Mouse (Mus musculus) liver, embryonic 14.5 days (tissue): ENCODE measurements around the gene D630039A03Rik. TPM values are rescaled to one million over a fixed set of nuclear protein-coding genes. Genes with fewer than 3 reads are reported as not detected.
A peak's percentile ranks its signal among the peaks of the same experiment; 100 is the strongest.

Experiments used
- ATAC-seq: fragments of 200-750 bp; cut with Nextera tagmentation; 2 replicates; pipeline ENCODE4 v1.8.0; 2017; ENCODE audit warnings: moderate number of reproducible peaks, mild to moderate bottlenecking, moderate library complexity; ENCODE audit not compliant: insufficient read depth
- DNase-seq, 3 experiments: peaks; one replicate each; pipeline ENCODE4 v3.0.0-alpha.2; 2012 to 2013; ENCODE audit warnings: low read depth in 3 of 3, low spot score in 3 of 3
- H3K27ac ChIP-seq: fragments of 300-500 bp; sonication (generic); 2 replicates; pipeline ENCODE4 v1.5.1; 2014; ENCODE audit warnings: moderate library complexity, mild to moderate bottlenecking, control low read depth, inconsistent platforms
- H3K27me3 ChIP-seq: fragments of 300-500 bp; sonication (generic); 2 replicates; pipeline ENCODE4 v1.6.1; 2014; ENCODE audit warnings: mild to moderate bottlenecking, low read length, moderate library complexity; ENCODE audit not compliant: control insufficient read depth, insufficient read depth
- H3K36me3 ChIP-seq: fragments of 300-500 bp; sonication (generic); replicated peaks from 2 replicates; pipeline ENCODE4 v1.6.1; 2014; ENCODE audit warnings: low read depth; ENCODE audit not compliant: control insufficient read depth, insufficient read depth
- H3K4me1 ChIP-seq, 2 experiments: fragments of 200-500 bp in 1 of 2; fragments of 300-500 bp in 1 of 2; sonication (generic) in 1 of 2; replicated peaks; 2 replicates each; pipeline ENCODE4 v1.6.1; 2012 to 2014; ENCODE audit warnings: antibody characterized with exemption in 1 of 2, inconsistent platforms in 1 of 2, low read length in 1 of 2; ENCODE audit not compliant: control insufficient read depth in 2 of 2, insufficient read depth in 2 of 2
- H3K4me2 ChIP-seq: fragments of 300-500 bp; sonication (generic); 2 replicates; pipeline ENCODE4 v1.6.1; 2014; ENCODE audit warnings: low read depth, mild to moderate bottlenecking, control low read depth, moderate library complexity
- H3K4me3 ChIP-seq, 2 experiments: fragments of 200-500 bp in 1 of 2; fragments of 300-500 bp in 1 of 2; sonication (generic) in 1 of 2; 2 replicates each; pipeline ENCODE4 v1.5.1; 2012 to 2014; ENCODE audit warnings: low read depth in 2 of 2, low read length in 2 of 2, mild to moderate bottlenecking in 2 of 2, control low read depth in 1 of 2, inconsistent platforms in 1 of 2, moderate library complexity in 1 of 2; ENCODE audit not compliant: insufficient read depth in 1 of 2
- H3K9ac ChIP-seq: fragments of 300-500 bp; sonication (generic); replicated peaks from 2 replicates; pipeline ENCODE4 v1.6.1; 2014; ENCODE audit warnings: mild to moderate bottlenecking, control low read depth, moderate library complexity
- H3K9me3 ChIP-seq: fragments of 300-500 bp; sonication (generic); 2 replicates; pipeline ENCODE4 v1.6.1; 2016; ENCODE audit warnings: low read length, mixed read lengths; ENCODE audit not compliant: control insufficient read depth
- CTCF ChIP-seq: IDR thresholded peaks from 2 replicates; pipeline ENCODE4 v1.5.1; 2016; ENCODE audit warnings: antibody characterized with exemption, low read depth, control low read depth
- EP300 ChIP-seq: IDR thresholded peaks from 2 replicates; pipeline ENCODE4 v1.6.1; 2016; ENCODE audit warnings: antibody characterized with exemption, low read depth
- WGBS: fragments of 180-500 bp; shearing (Covaris S2); extraction: QIAGEN DNeasy Blood & Tissue Kit; methylation state at CpG from one replicate; pipeline ENCODE4 v1.1.7; 2014; ENCODE audit not compliant: insufficient replicate concordance; 5-methylcytosine and 5-hydroxymethylcytosine counted together
- polyA plus RNA-seq, 2 experiments: library from polyadenylated mRNA; depleted of rRNA in 1 of 2; stranded (reverse) in 1 of 2; unstranded in 1 of 2; fragments of >200 nt; fragmentation: Nextera tagmentation in 1 of 2; extraction: Ambion mirVana in 1 of 2; gene quantifications; 2 replicates each; pipeline versions ENCODE4 v1.2.1 to v1.2.3; 2012 to 2014

The D630039A03Rik gene
- polyA plus RNA-seq, 2 experiments = 0.14 to 0.31 TPM

DNA sequence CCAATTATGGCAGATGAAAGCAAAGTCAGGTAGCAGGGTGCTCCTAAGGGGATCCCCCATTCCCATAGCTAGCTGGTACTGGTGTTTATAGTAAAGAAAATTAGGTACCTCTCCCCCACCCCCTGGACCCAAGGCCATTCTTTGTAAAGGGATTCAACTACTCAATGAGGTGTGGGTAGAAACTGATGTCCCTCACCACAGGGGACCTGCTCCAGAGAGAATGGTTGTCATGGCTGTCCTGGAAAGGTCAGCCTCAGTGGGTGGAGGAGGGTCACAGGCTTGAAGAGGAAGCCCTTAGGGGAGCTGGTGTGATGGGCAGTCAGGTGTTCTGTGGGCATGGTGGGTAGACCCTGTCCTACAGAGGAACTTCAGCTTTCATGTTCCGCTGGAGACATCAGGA is 4.4 kb upstream of the D630039A03Rik start:
- H3K27ac ChIP-seq = no peak overlapping the region
- peaks cover 0 to 2% of the 10 kb centered on the region in 2 experiments; a peak in 1 of 4 replicates for H3K4me1 ChIP-seq
- no peak overlapping the region for H3K9ac ChIP-seq
- H3K4me2 ChIP-seq = no peak overlapping the region
- no peak for ATAC-seq
- WGBS = 65% methylated on average over 1 of the region's 1 CpGs
- no peak for DNase-seq
- H3K27me3 ChIP-seq = no peaks in the 10 kb centered on the region
- H3K4me3 ChIP-seq = no peak overlapping the region
- no peaks in the 10 kb centered on the region for H3K9me3 ChIP-seq
- TF ChIP-seq CTCF (no peak), EP300 (no peak)
- no peaks in the 10 kb centered on the region for H3K36me3 ChIP-seq

DNA sequence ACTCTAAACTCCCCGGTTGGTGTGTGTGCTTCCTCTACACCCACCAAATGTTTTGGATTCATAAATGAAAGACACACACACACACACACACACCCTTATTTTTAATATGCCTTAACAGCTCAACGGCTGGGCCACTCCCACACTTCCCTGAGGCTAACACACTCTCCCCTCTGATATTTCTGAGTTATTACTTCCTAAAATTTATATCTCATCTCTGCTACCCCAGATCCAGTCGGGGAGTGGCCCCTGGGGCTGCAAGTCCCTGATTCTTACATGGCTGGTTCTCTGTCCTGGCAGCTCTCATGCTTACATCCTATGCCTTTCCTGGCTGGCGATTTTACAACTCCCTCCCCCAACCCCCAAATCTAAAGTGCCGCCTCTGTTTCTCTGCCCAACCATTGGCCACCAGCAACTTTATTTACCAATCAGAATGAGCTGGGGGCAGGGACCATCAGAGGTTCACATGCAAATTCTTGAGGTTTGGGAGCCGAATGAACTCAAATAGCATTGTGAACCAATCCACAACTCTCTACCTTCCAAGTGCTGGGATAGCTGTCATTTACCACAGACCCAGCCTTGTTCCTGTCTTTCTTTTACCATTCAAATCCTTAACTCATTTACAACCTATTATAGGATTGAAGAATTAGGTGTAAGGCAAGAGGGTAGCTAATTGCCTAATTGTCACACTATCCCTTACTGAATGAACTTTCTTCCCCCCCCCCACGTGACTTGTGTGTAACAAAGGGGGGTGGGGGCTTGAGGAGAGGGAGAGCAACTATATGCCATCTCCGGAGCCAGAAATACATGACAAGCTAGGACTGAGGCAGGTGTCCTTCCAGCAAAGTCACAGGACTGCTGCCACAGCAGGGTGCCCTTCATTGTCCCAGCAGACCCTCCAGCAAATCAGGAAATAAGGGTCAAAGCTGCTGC is 3.7 kb upstream of the D630039A03Rik start:
- H3K27me3 ChIP-seq = no peaks in the 10 kb centered on the region
- no peak for TF ChIP-seq EP300
- TF ChIP-seq CTCF = no peak
- no peak overlapping the region for H3K4me2 ChIP-seq
- no peak for DNase-seq
- H3K4me3 ChIP-seq = no peak overlapping the region
- no peak overlapping the region for H3K27ac ChIP-seq
- H3K36me3 ChIP-seq = no peaks in the 10 kb centered on the region
- no peaks in the 10 kb centered on the region for H3K9me3 ChIP-seq
- peaks cover 0 to 2% of the 10 kb centered on the region in 2 experiments; a peak in 1 of 4 replicates for H3K4me1 ChIP-seq
- 22% methylated on average over 8 of the region's 8 CpGs for WGBS
- no peak overlapping the region for H3K9ac ChIP-seq
- no peak for ATAC-seq

DNA sequence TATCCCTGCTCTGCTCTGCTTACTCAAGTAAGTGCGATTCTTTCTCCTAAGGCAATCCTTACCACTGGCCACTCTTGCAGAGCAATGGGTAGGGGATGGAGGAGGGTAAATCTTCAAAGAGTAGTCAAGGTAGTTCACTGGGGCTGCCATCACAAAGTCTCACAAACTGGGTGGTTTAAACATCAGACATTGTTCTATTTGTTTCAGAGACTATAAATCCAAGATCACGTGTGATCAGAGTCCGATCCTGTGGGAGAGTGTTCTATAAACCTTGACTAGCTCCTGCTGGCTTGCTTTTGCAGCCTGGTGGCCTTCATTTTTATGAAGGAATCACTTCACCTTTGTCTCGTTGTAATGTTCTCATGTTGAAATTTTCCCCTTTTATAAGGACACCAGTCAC is 614 bp upstream of the D630039A03Rik start:
- no peak overlapping the region for H3K27ac ChIP-seq
- H3K9me3 ChIP-seq = no peaks in the 10 kb centered on the region
- DNase-seq = no peak
- H3K4me2 ChIP-seq = no peak overlapping the region
- H3K9ac ChIP-seq = no peak overlapping the region
- 53% methylated on average over 4 of the region's 4 CpGs for WGBS
- ATAC-seq = no peak
- no peaks in the 10 kb centered on the region for H3K36me3 ChIP-seq
- no peaks in the 10 kb centered on the region for H3K27me3 ChIP-seq
- H3K4me3 ChIP-seq = no peak overlapping the region
- TF ChIP-seq EP300 = no peak
- TF ChIP-seq CTCF = no peak
- peaks cover 0 to 2% of the 10 kb centered on the region in 2 experiments; a peak in 1 of 4 replicates for H3K4me1 ChIP-seq

- TF ChIP-seq CTCF = no peak
- Histone ChIP-seq H3K4me3 (peak overlapping the region; percentile 23 to 30; a peak in 3 of 4 replicates), H3K4me1 (peaks cover 0 to 2% of the 10 kb centered on the region in 2 experiments; a peak in 1 of 4 replicates), H3K27ac (no peak overlapping the region), H3K9ac (no peak overlapping the region), H3K9me3 (no peaks in the 10 kb centered on the region), H3K27me3 (no peaks in the 10 kb centered on the region), H3K36me3 (no peaks in the 10 kb centered on the region), H3K4me2 (peak overlapping the region; percentile 45)
- no peak for ATAC-seq
- no peak for DNase-seq
- WGBS = 23% methylated on average over 17 of the region's 17 CpGs
Measured at GRCm38 (mm10) chr4:57915216-57915965, 706 bp downstream of the D630039A03Rik start.
